Mouse (Mus musculus) lung, postnatal 0 days (tissue): ENCODE measurements at regions not wholly inside any gene's neighbourhood (a gene's known extent, or its start where the extent isn't known, plus 50 kb on each side); places are given as distances from the start of the nearest gene placed in this dataset.

Experiments used
- CTCF ChIP-seq: IDR thresholded peaks from 2 replicates; pipeline ENCODE4 v1.5.1; 2016; ENCODE audit warnings: antibody characterized with exemption, mild to moderate bottlenecking
- EP300 ChIP-seq: IDR thresholded peaks from 2 replicates; pipeline ENCODE4 v1.6.1; 2016; ENCODE audit warnings: antibody characterized with exemption, mild to moderate bottlenecking, control low read depth

DNA sequence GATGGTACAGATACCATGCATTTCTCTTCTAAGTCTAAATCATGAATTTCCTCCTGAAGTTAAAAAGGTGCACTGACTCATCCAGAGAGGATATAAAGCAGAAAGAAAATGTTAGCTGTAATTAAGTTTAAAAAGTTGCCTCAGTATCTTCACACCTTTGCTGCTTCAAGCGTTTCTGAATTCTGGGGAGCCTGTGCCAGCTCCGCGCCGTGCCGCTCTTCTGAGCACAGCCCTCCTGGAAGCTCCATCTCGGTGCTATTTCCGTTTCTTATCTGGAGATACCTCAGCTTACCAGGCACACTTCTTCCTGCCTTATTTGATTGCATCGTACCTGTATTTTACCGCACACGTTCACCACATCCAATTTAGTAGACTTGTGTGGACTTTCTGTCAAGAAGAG is 203.4 kb upstream of the Cnr1 start:
- TF ChIP-seq CTCF, result no peak
- no peak for TF ChIP-seq EP300
